Mouse (Mus musculus) liver, embryonic 11.5 days (tissue): ENCODE data around the gene Gm20809. TPM values are rescaled to one million over a fixed set of nuclear protein-coding genes. Genes with fewer than 3 reads are reported as not detected.
"Not testable (repeated sequence)": the region's sequence is repeated elsewhere in the genome, so short reads cannot be mapped to it uniquely, and the experiment has no call there.

ENCODE experiments used
- ATAC-seq: fragments of 200-750 bp; cut with Nextera tagmentation; replicated peaks from 2 replicates; pipeline ENCODE4 v1.8.0; 2017; ENCODE audit warnings: moderate number of reproducible peaks, mild to moderate bottlenecking, moderate TSS enrichment, moderate library complexity; ENCODE audit not compliant: low FRiP score
- DNase-seq: peaks from one replicate; pipeline ENCODE4 v3.0.0-alpha.2; 2017; ENCODE audit warnings: low spot score
- H3K27ac ChIP-seq: fragments of 300-500 bp; sonication (generic); 2 replicates; pipeline ENCODE4 v1.5.1; 2014; ENCODE audit warnings: mild to moderate bottlenecking, low read depth, low read length, control low read depth
- H3K27me3 ChIP-seq: fragments of 300-500 bp; sonication (generic); replicated peaks from 2 replicates; pipeline ENCODE4 v1.6.1; 2014; ENCODE audit warnings: low read length, mixed read lengths; ENCODE audit not compliant: control insufficient read depth, insufficient read depth
- H3K36me3 ChIP-seq: fragments of 300-500 bp; sonication (generic); 2 replicates; pipeline ENCODE4 v1.6.1; 2014; ENCODE audit warnings: mild to moderate bottlenecking, low read length, moderate library complexity, mixed read lengths; ENCODE audit not compliant: control insufficient read depth, insufficient read depth
- H3K4me1 ChIP-seq: fragments of 300-500 bp; sonication (generic); replicated peaks from 2 replicates; pipeline ENCODE4 v1.6.1; 2014; ENCODE audit warnings: low read length, mixed read lengths; ENCODE audit not compliant: control insufficient read depth, insufficient read depth
- H3K4me2 ChIP-seq: fragments of 300-500 bp; sonication (generic); 2 replicates; pipeline ENCODE4 v1.6.1; 2014; ENCODE audit warnings: mild to moderate bottlenecking, control low read depth, moderate library complexity
- H3K4me3 ChIP-seq: fragments of 300-500 bp; sonication (generic); 2 replicates; pipeline ENCODE4 v1.5.1; 2014; ENCODE audit warnings: low read depth, low read length, control low read depth
- H3K9ac ChIP-seq: fragments of 300-500 bp; sonication (generic); 2 replicates; pipeline ENCODE4 v1.6.1; 2014; ENCODE audit warnings: low read depth, low read length, control low read depth
- H3K9me3 ChIP-seq: fragments of 300-500 bp; sonication (generic); 2 replicates; pipeline ENCODE4 v1.6.1; 2016; ENCODE audit warnings: low read length, inconsistent platforms, mixed read lengths; ENCODE audit not compliant: control insufficient read depth
- WGBS: fragments of 180-500 bp; shearing (Covaris S2); extraction: QIAGEN DNeasy Blood & Tissue Kit; methylation state at CpG from one replicate; pipeline ENCODE4 v1.1.7; 2014; 5-methylcytosine and 5-hydroxymethylcytosine counted together
- polyA plus RNA-seq: library from polyadenylated mRNA; unstranded; fragments of >200 nt; fragmentation: Nextera tagmentation; extraction: Ambion mirVana; gene quantifications from 2 replicates; pipeline ENCODE4 v1.2.1, GENCODE M21; 2014

Gene Gm20809
- not detected in 2 replicates for polyA plus RNA-seq

GRCm38 (mm10) chrY:24454757-24455156 is at the start of gene Gm20809:
Gene Gm20809 (plus strand): TSS chrY:24455057.
- H3K27ac ChIP-seq, ATAC-seq, DNase-seq, H3K9me3 ChIP-seq, H3K27me3 ChIP-seq, H3K4me2 ChIP-seq, H3K36me3 ChIP-seq, H3K9ac ChIP-seq, H3K4me3 ChIP-seq, H3K4me1 ChIP-seq: not testable (repeated sequence)
- WGBS, result no CpG with 5 or more reads among the region's 3 CpGs
